Mouse (Mus musculus) heart, embryonic 14.5 days (tissue): Measurements from ENCODE around the gene Shbg. TPM values are rescaled to one million over a fixed set of nuclear protein-coding genes. Genes with fewer than 3 reads are reported as not detected.
A peak's percentile ranks its signal among the peaks of the same experiment; 100 is the strongest.

Experiments used
- ATAC-seq: fragments of 200-750 bp; cut with Nextera tagmentation; 2 replicates; pipeline ENCODE4 v1.8.0; 2017; ENCODE audit warnings: low read depth, moderate TSS enrichment; ENCODE audit not compliant: insufficient number of reproducible peaks, insufficient read depth, low FRiP score
- H3K27ac ChIP-seq, 2 experiments: fragments of 200-500 bp in 1 of 2; fragments of 300-500 bp in 1 of 2; sonication (generic) in 1 of 2; replicated peaks in 1 of 2; 2 replicates each; pipeline ENCODE4 v1.5.1; 2012 to 2014; ENCODE audit warnings: low read depth in 2 of 2, low read length in 2 of 2, control low read depth in 1 of 2, mild to moderate bottlenecking in 1 of 2, mixed read lengths in 1 of 2; ENCODE audit not compliant: control insufficient read depth in 1 of 2, insufficient read depth in 1 of 2
- H3K27me3 ChIP-seq: fragments of 300-500 bp; sonication (generic); 2 replicates; pipeline ENCODE4 v1.6.1; 2014; ENCODE audit warnings: mild to moderate bottlenecking, low read length, control low read depth; ENCODE audit not compliant: control insufficient read depth, insufficient read depth
- H3K36me3 ChIP-seq: fragments of 300-500 bp; sonication (generic); 2 replicates; pipeline ENCODE4 v1.6.1; 2014; ENCODE audit warnings: mild to moderate bottlenecking, control low read depth, low read length, mixed read lengths; ENCODE audit not compliant: control insufficient read depth, insufficient read depth
- H3K4me1 ChIP-seq, 2 experiments: fragments of 200-500 bp in 1 of 2; fragments of 300-500 bp in 1 of 2; sonication (generic) in 1 of 2; 2 replicates each; pipeline ENCODE4 v1.6.1; 2012 to 2014; ENCODE audit warnings: low read length in 2 of 2, control low read depth in 1 of 2, mixed read lengths in 1 of 2; ENCODE audit not compliant: control insufficient read depth in 2 of 2, insufficient read depth in 2 of 2
- H3K4me2 ChIP-seq: fragments of 300-500 bp; sonication (generic); 2 replicates; pipeline ENCODE4 v1.6.1; 2014; ENCODE audit warnings: mild to moderate bottlenecking, low read length
- H3K4me3 ChIP-seq, 2 experiments: fragments of 200-500 bp in 1 of 2; fragments of 300-500 bp in 1 of 2; sonication (generic) in 1 of 2; 2 replicates each; pipeline ENCODE4 v1.5.1; 2012 to 2014; ENCODE audit warnings: low read length in 2 of 2, mild to moderate bottlenecking in 2 of 2, control low read depth in 1 of 2, low read depth in 1 of 2, moderate library complexity in 1 of 2; ENCODE audit not compliant: control insufficient read depth in 1 of 2, insufficient read depth in 1 of 2
- H3K9ac ChIP-seq: fragments of 300-500 bp; sonication (generic); 2 replicates; pipeline ENCODE4 v1.6.1; 2014; ENCODE audit warnings: mild to moderate bottlenecking, low read length
- H3K9me3 ChIP-seq: fragments of 300-500 bp; sonication (generic); 2 replicates; pipeline ENCODE4 v1.6.1; 2016; ENCODE audit warnings: low read length, control low read depth; ENCODE audit not compliant: control insufficient read depth
- WGBS: fragments of 180-500 bp; shearing (Covaris S2); extraction: QIAGEN DNeasy Blood & Tissue Kit; methylation state at CpG from one replicate; pipeline ENCODE4 v1.1.7; 2014; 5-methylcytosine and 5-hydroxymethylcytosine counted together
- microRNA counts: library from miRNA; unstranded; fragments of <30 nt; microRNA quantifications from one replicate; lab custom pipeline; 2016
- microRNA-seq: library from miRNA; unstranded; fragments of <30 nt; microRNA quantifications from one replicate; pipeline ENCODE4, GENCODE M21; 2016
- polyA plus RNA-seq: library from polyadenylated mRNA; unstranded; fragments of >200 nt; fragmentation: Nextera tagmentation; extraction: Ambion mirVana; gene quantifications from 2 replicates; pipeline ENCODE4 v1.2.1, GENCODE M21; 2014

The Shbg gene
- polyA plus RNA-seq, 1 experiment from 2014 or later: not detected

GRCm38 (mm10) chr11:69579128-69580017 lies 38.3 kb downstream of the Shbg start:
- WGBS: 2% methylated on average over 39 of the region's 39 CpGs
- Histone ChIP-seq H3K4me2 (peak overlapping the region; percentile 75), H3K9me3 (no peaks in the 10 kb centered on the region), H3K4me3 (peak overlapping the region; percentile 68 to 79), H3K36me3 (peaks cover 21% of the 10 kb centered on the region), H3K4me1 (peaks cover 12 to 23% of the 10 kb centered on the region in 2 experiments), H3K27ac (peak overlapping the region; percentile 91 to 97), H3K9ac (peak overlapping the region; percentile 86), H3K27me3 (no peaks in the 10 kb centered on the region)
- peak; percentile 79 for ATAC-seq

GRCm38 (mm10) chr11:69578301-69578700 lies 39.4 kb downstream of the Shbg start:
- WGBS: 6% methylated on average over 15 of the region's 15 CpGs
- Histone ChIP-seq H3K36me3 (peaks cover 19% of the 10 kb centered on the region), H3K9me3 (no peaks in the 10 kb centered on the region), H3K4me1 (peaks cover 12 to 23% of the 10 kb centered on the region in 2 experiments), H3K27ac (no peak overlapping the region), H3K4me3 (peak overlapping the region; percentile 68 to 79), H3K9ac (peak overlapping the region; percentile 86), H3K27me3 (no peaks in the 10 kb centered on the region), H3K4me2 (peak overlapping the region; percentile 75)
- ATAC-seq: no peak

- 62% methylated on average over 5 of the region's 5 CpGs for WGBS
- no peak for ATAC-seq
- H3K4me3 ChIP-seq: no peak overlapping the region
- H3K9me3 ChIP-seq: no peaks in the 10 kb centered on the region
- no peak overlapping the region for H3K4me2 ChIP-seq
- H3K9ac ChIP-seq: no peak overlapping the region
- H3K27ac ChIP-seq: no peak overlapping the region
- peaks cover 32% of the 10 kb centered on the region for H3K36me3 ChIP-seq
- peaks cover 9 to 15% of the 10 kb centered on the region in 2 experiments for H3K4me1 ChIP-seq
- H3K27me3 ChIP-seq: no peaks in the 10 kb centered on the region
Observed at GRCm38 (mm10) chr11:69576307-69576706, 41.4 kb downstream of the Shbg start.

GRCm38 (mm10) chr11:69575220-69575619 lies 42.5 kb downstream of the Shbg start:
- H3K9me3 ChIP-seq: no peaks in the 10 kb centered on the region
- H3K27me3 ChIP-seq: no peaks in the 10 kb centered on the region
- peaks cover 9 to 15% of the 10 kb centered on the region in 2 experiments for H3K4me1 ChIP-seq
- H3K4me2 ChIP-seq: no peak overlapping the region
- ATAC-seq: no peak
- no peak overlapping the region for H3K9ac ChIP-seq
- WGBS: 48% methylated on average over 3 of the region's 3 CpGs
- H3K27ac ChIP-seq: no peak overlapping the region
- H3K4me3 ChIP-seq: no peak overlapping the region
- H3K36me3 ChIP-seq: peaks cover 43% of the 10 kb centered on the region

GRCm38 (mm10) chr11:69565131-69565530 lies 52.6 kb downstream of the Shbg start:
- H3K9me3 ChIP-seq: no peaks in the 10 kb centered on the region
- no peak for ATAC-seq
- no peak overlapping the region for H3K27ac ChIP-seq
- no peak overlapping the region for H3K4me2 ChIP-seq
- peaks cover 25 to 28% of the 10 kb centered on the region in 2 experiments for H3K4me1 ChIP-seq
- H3K9ac ChIP-seq: no peak overlapping the region
- 68% methylated on average over 8 of the region's 8 CpGs for WGBS
- peaks cover 41% of the 10 kb centered on the region for H3K36me3 ChIP-seq
- H3K27me3 ChIP-seq: no peaks in the 10 kb centered on the region; the same call in 1 of the 2 replicates
- no peak overlapping the region for H3K4me3 ChIP-seq

MicroRNAs encoded within 50 kb of the gene (microRNA counts, 519-probe panel; counts per million panel counts)
- microRNA mmu-miR-1934 (lab: Ali Mortazavi, UCI) (322 counts per million, percentile 70 among the panel's probes with 10 or more counts), microRNA mmu-miR-467f (lab: Ali Mortazavi, UCI) (5,576 counts per million, percentile 85 among the panel's probes with 10 or more counts)

Small RNA genes within 50 kb of the gene (microRNA-seq; reads per million reads assigned to microRNA genes)
- 5.0 reads per million, percentile 14 among the genes with 10 or more reads in this experiment for gene Mir1934
- gene Mir467f: not detected

Other genes with a start within 250 kb of the Shbg start
- 16.5 TPM in 2 replicates for gene Chd3, start 248.5 kb downstream of the Shbg start, polyA plus RNA-seq
- 158 and 174 TPM in 2 replicates for gene Naa38, start 222.4 kb downstream of the Shbg start, polyA plus RNA-seq
- gene Cyb5d1, start 222.3 kb downstream of the Shbg start, polyA plus RNA-seq: 19.9 and 22.1 TPM in 2 replicates
- 43.1 and 46.7 TPM in 2 replicates for gene Tmem88, start 219.7 kb downstream of the Shbg start, polyA plus RNA-seq
- 18.0 and 22.0 TPM in 2 replicates for gene Kdm6b, start 204.2 kb downstream of the Shbg start, polyA plus RNA-seq
- 0.13 and 0.36 TPM in 2 replicates for gene Dnah2, start 68.8 kb downstream of the Shbg start, polyA plus RNA-seq
- gene Efnb3, start 57.7 kb downstream of the Shbg start, polyA plus RNA-seq: 14.2 and 20.4 TPM in 2 replicates
- 11.1 and 14.3 TPM in 2 replicates for gene Wrap53, start 37.6 kb downstream of the Shbg start, polyA plus RNA-seq
- 71.2 and 71.9 TPM in 2 replicates for gene Trp53, start 37.5 kb downstream of the Shbg start, polyA plus RNA-seq
- gene Atp1b2, start 12.0 kb downstream of the Shbg start, polyA plus RNA-seq: 31.5 and 33.8 TPM in 2 replicates
- 16.2 and 17.9 TPM in 2 replicates for gene Sat2, start 4.1 kb upstream of the Shbg start, polyA plus RNA-seq
- gene Fxr2, start 15.1 kb upstream of the Shbg start, polyA plus RNA-seq: 24.2 and 25.8 TPM in 2 replicates
- not detected in 2 replicates for gene Sox15, start 37.4 kb upstream of the Shbg start, polyA plus RNA-seq
- 14.9 and 29.1 TPM in 2 replicates for gene Mpdu1, start 44.7 kb upstream of the Shbg start, polyA plus RNA-seq
- 12.1 and 14.4 TPM in 2 replicates for gene Cd68, start 48.2 kb upstream of the Shbg start, polyA plus RNA-seq
- gene Eif4a1, start 54.5 kb upstream of the Shbg start, polyA plus RNA-seq: 313 and 403 TPM in 2 replicates
- gene Senp3, start 64.2 kb upstream of the Shbg start, polyA plus RNA-seq: 43.2 and 59.4 TPM in 2 replicates
- 0.24 and 0.63 TPM in 2 replicates for gene Tnfsf13, start 67.9 kb upstream of the Shbg start, polyA plus RNA-seq
- gene Tnfsf12, start 77.9 kb upstream of the Shbg start, polyA plus RNA-seq: 7.7 and 10.3 TPM in 2 replicates
- gene Tnfsfm13, start 78.2 kb upstream of the Shbg start, polyA plus RNA-seq: 2.5 and 6.8 TPM in 2 replicates
- gene Polr2a, start 140.7 kb upstream of the Shbg start, polyA plus RNA-seq: 19.9 and 20.1 TPM in 2 replicates
- 0.13 TPM in 1 of 2 replicates, not detected in the other for gene Slc35g3, start 144.1 kb upstream of the Shbg start, polyA plus RNA-seq
- 3.7 TPM in 2 replicates for gene Zbtb4, start 148.0 kb upstream of the Shbg start, polyA plus RNA-seq
- 5.5 and 5.8 TPM in 2 replicates for gene Chrnb1, start 178.0 kb upstream of the Shbg start, polyA plus RNA-seq
- 2.0 and 2.1 TPM in 2 replicates for gene Fgf11, start 184.0 kb upstream of the Shbg start, polyA plus RNA-seq
- 1.7 and 1.8 TPM in 2 replicates for gene Tmem102, start 187.7 kb upstream of the Shbg start, polyA plus RNA-seq
- not detected in 2 replicates for gene Gm39566, start 197.4 kb upstream of the Shbg start, polyA plus RNA-seq
- gene Spem2, start 200.6 kb upstream of the Shbg start, polyA plus RNA-seq: not detected in 2 replicates
- gene Spem1, start 204.3 kb upstream of the Shbg start, polyA plus RNA-seq: not detected in 2 replicates
- 2.4 and 2.6 TPM in 2 replicates for gene Nlgn2, start 219.9 kb upstream of the Shbg start, polyA plus RNA-seq
- gene Tmem256, start 220.6 kb upstream of the Shbg start, polyA plus RNA-seq: 340 and 379 TPM in 2 replicates
- gene Plscr3, start 228.5 kb upstream of the Shbg start, polyA plus RNA-seq: 66.5 and 75.8 TPM in 2 replicates
- gene Tnk1, start 240.8 kb upstream of the Shbg start, polyA plus RNA-seq: 0.15 TPM in 1 of 2 replicates, not detected in the other